Mouse (Mus musculus) spleen, postnatal 14 days (tissue): ENCODE measurements around the gene Pmf1.
"Not testable (repeated sequence)": the region's sequence is repeated elsewhere in the genome, so short reads cannot be mapped to it uniquely, and the experiment has no call there.

Experiments used
- DNase-seq, 2 experiments: peaks; one replicate each; pipeline ENCODE4 v3.0.0; 2021 to 2022; ENCODE audit warnings: low spot score in 2 of 2

The Pmf1 gene

GRCm38 (mm10) chr3:88395742-88396141 lies 14.4 kb downstream of the Pmf1 start:
- DNase-seq, result no peak

GRCm38 (mm10) chr3:88395288-88395687 lies 14.8 kb downstream of the Pmf1 start:
- peak in 1 of 2 experiments; percentile 31 for DNase-seq

GRCm38 (mm10) chr3:88393776-88394375 lies 16.3 kb downstream of the Pmf1 start:
- no peak for DNase-seq

- no peak for DNase-seq
Observed at GRCm38 (mm10) chr3:88384364-88384763, 25.8 kb downstream of the Pmf1 start, which contains the start of gene Bglap. Gene Bglap (minus strand): TSS chr3:88384464.

GRCm38 (mm10) chr3:88382383-88382782 lies 27.7 kb downstream of the Pmf1 start:
- DNase-seq, result not testable (repeated sequence)

- DNase-seq, result not testable (repeated sequence)
Observed at GRCm38 (mm10) chr3:88381389-88382315, 28.5 kb downstream of the Pmf1 start.

- DNase-seq, result not testable (repeated sequence)
Observed at GRCm38 (mm10) chr3:88378599-88378998, 31.5 kb downstream of the Pmf1 start, which contains the start of gene Bglap2. Gene Bglap2 (minus strand): TSS chr3:88378699.

- not testable (repeated sequence) for DNase-seq
Observed at GRCm38 (mm10) chr3:88376644-88377043, 33.5 kb downstream of the Pmf1 start.

GRCm38 (mm10) chr3:88375750-88376626 lies 34.1 kb downstream of the Pmf1 start:
- DNase-seq, result not testable (repeated sequence)

GRCm38 (mm10) chr3:88372643-88373042 lies 37.5 kb downstream of the Pmf1 start, which contains the start of gene Bglap3:
Gene Bglap3 (minus strand): TSS chr3:88372743.
- DNase-seq, result not testable (repeated sequence)

GRCm38 (mm10) chr3:88368511-88368910 lies 41.6 kb downstream of the Pmf1 start:
- not testable (repeated sequence) for DNase-seq

- DNase-seq, result not testable (repeated sequence)
Observed at GRCm38 (mm10) chr3:88367517-88367916, 42.6 kb downstream of the Pmf1 start.

- DNase-seq, result peak; percentile 42 to 50
Observed at GRCm38 (mm10) chr3:88366830-88367428, 43.2 kb downstream of the Pmf1 start.

- no peak for DNase-seq
Observed at GRCm38 (mm10) chr3:88365705-88366361, 44.3 kb downstream of the Pmf1 start.

GRCm38 (mm10) chr3:88364337-88364736 lies 45.8 kb downstream of the Pmf1 start, which contains the start of gene Paqr6:
Gene Paqr6 (plus strand): TSS chr3:88364584.
- peak; percentile 72 to 73 for DNase-seq

GRCm38 (mm10) chr3:88363700-88364099 lies 46.4 kb downstream of the Pmf1 start:
- DNase-seq, result peak in 1 of 2 experiments; percentile 26

- no peak for DNase-seq
Observed at GRCm38 (mm10) chr3:88361612-88362313, 48.4 kb downstream of the Pmf1 start.

GRCm38 (mm10) chr3:88361096-88361495 lies 49.0 kb downstream of the Pmf1 start:
- DNase-seq, result no peak

GRCm38 (mm10) chr3:88359989-88360388 lies 50.1 kb downstream of the Pmf1 start:
- no peak for DNase-seq

GRCm38 (mm10) chr3:88359584-88359983 lies 50.5 kb downstream of the Pmf1 start:
- no peak for DNase-seq
